Mouse (Mus musculus) kidney, postnatal 10 days (tissue): ENCODE results near the gene Olfr559.

Experiments used
- DNase-seq: peaks from one replicate; pipeline ENCODE4 v3.0.0; 2021; ENCODE audit warnings: mixed read lengths

Olfr559 gene

DNA sequence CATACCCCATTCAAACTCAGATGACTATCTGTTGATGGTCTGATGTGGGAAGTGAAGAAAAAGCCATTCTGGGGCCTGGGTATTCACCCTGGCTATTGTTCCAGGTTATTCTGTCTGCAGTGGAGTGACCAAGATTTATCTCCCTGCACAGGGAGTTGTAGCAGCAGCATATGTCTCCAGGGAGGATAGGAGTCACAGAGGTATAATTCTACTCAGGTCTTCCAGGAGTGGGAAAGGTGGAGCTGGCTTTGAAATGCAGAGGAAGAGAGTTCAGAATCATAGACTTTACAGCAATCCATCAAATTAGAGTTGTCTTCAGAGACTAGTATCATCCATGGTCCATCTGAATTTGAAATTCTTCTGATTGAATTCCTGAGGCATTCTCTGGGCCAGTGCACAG, at the start of gene Olfr559:
Gene Olfr559, minus strand, starts transcription at position 101 of the 400 bp plus-strand sequence.
- no peak for DNase-seq

DNA sequence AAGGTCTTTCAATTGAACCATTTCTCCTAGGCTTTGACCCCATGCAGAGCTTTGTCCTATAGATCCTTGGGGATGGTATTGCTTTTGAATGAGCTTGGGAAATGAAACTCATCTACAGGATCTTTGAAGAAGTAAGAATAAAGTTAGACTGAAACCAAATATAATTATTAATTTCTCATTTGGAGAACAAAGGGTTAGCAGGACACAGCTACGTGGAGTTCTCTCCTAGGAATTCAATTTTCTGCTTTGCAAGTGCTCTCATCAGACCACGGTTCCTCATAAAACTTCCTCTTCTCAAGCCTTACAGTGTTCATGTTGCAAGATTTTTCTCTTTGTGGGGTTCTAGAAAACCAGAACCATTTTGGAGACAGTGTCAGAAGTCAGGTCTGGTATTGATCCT, 43.6 kb upstream of the Olfr559 start, which contains the start of gene Olfr561:
Gene Olfr561, plus strand, starts transcription at position 301 of the 400 bp plus-strand sequence.
- DNase-seq, result no peak

DNA sequence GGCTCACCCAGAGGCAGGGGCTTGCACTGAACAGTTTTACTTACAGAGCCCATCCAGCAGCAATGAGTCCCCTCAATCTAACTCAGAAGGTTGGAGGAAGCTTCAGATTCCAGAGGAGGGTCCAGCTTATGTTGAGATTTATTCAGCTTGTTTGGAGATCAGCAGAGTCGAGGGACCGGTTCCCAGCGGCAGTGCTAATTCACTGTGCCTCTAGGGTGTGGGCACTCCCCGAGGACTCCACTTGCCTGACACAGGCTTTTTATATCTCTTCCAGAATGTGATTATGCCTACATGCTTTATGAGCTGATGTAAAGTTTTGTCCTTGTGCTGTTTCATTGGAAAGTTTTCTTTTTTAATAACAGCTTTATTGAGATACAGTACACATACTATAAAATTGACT, 32.0 kb upstream of the Olfr559 start, which contains the start of the genes Olfr560 and Olfr78:
Gene Olfr560, minus strand, starts transcription at position 101 of the 400 bp plus-strand sequence.
Gene Olfr78, minus strand, starts transcription at position 206 of the 400 bp plus-strand sequence.
- no peak for DNase-seq

DNA sequence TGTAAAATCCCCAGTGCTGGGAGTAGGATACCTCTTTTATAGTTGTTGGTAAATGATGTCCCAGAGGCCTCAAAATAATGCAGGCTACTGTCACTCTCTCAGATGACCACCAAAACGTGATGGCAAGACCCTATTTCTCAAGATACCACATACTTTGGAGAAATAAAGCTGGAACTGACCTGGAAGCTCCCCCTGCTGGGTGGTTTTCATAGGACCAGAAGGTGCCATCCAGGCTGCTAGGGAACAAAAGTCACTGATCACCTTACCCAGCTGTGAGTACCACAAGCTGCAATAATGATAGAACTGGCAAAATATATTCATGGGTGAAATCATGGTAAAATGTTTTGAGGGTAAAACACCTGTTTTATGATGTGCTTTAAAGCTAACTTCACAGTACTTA, 24.8 kb upstream of the Olfr559 start:
- no peak for DNase-seq

DNA sequence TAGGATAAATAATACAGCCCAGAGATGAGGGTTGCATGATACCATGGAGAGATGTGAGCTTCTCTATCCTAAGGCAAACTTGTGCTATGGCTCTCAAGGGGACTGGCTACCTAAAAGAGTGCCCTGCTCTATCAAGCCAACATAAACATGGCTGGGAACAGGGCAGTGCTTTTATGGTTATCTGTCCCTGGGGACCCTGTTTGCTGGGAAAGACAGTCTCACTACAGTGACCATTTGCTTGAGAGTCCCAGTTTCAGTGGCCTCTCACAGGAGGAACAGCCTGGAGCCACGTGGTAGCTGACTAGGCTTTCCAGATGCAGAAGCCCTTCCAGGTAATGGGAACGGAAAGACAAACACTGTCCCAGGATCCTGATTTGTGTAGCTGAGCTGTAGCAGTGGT, 10.4 kb upstream of the Olfr559 start:
- no peak for DNase-seq

DNA sequence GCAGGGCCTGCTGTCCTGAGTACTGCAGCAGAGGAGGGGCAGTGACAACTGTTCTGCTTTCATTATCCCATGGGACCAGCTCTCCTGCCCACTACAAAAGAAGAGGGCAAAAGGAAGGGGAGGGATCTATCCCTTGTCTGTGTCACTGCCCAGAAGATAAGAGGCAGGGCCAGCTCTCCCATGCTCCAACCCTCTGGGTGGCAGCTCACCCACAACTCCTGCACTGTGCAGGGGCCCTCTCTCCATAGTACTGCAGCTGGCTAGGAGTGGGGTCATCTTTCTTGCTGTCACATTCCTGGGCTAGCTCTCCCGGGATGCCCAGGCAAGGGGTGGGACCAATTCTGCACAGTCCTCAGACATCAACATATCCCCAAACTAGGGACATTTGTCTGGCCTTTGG, 6.5 kb upstream of the Olfr559 start:
- DNase-seq, result no peak

DNA sequence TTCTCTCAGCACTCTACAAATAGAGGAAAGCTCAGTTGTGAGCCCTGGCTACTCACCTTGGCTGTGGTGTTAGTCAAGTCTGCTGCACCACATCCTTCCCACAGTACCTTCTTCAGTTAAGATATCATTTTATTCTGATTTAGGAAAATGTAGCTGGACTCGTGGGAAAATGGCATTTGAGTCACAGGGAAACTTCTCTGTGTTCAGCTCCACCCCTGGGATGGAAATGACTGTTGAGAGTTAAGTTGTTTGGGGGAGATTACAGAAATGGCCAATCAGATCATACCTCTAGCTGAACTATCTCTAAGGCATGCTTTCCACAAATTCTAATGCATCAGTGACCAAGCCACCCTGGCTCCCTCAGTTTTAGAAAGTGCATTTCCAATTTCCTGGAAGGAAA, 8.3 kb downstream of the Olfr559 start, which contains the start of gene Olfr33:
Gene Olfr33, minus strand, starts transcription at position 101 of the 400 bp plus-strand sequence.
- DNase-seq, result no peak

DNA sequence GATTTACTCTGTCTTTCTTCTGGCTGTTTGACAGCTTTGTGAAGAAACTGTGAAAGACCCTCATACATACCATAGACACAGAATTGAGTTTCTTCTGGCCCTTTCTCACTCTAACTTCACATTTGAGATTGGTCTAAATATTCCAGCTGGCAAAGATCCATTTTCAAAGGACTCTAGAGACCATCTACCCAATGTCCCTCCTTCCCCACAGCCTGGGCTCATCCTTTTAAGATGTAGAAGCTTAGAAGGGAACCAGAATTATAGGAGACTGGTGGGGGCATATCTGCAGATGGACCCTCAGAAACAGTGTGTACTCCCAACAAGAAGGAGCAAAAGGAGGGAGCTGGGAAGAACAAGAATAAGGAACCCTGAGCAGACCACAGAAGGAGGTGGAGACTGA, 25.4 kb downstream of the Olfr559 start, which contains the start of gene Olfr558:
Gene Olfr558, plus strand, starts transcription at position 301 of the 400 bp plus-strand sequence.
- DNase-seq, result no peak

DNA sequence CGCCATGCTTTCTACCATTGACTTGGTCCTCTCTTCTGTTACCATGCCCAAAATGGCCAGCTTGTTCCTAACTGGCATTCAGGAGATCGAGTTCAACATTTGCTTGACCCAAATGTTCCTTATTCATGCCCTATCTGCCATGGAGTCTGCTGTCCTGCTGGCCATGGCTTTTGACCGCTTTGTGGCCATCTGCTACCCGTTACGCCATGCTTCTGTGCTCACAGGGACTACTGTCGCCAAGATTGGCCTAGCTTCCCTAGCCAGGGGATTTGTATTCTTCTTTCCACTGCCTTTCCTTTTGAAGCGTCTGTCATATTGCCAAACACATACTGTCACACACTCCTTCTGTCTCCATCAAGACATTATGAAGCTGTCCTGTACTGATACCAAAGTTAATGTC, 28.8 kb downstream of the Olfr559 start:
- no peak for DNase-seq

DNA sequence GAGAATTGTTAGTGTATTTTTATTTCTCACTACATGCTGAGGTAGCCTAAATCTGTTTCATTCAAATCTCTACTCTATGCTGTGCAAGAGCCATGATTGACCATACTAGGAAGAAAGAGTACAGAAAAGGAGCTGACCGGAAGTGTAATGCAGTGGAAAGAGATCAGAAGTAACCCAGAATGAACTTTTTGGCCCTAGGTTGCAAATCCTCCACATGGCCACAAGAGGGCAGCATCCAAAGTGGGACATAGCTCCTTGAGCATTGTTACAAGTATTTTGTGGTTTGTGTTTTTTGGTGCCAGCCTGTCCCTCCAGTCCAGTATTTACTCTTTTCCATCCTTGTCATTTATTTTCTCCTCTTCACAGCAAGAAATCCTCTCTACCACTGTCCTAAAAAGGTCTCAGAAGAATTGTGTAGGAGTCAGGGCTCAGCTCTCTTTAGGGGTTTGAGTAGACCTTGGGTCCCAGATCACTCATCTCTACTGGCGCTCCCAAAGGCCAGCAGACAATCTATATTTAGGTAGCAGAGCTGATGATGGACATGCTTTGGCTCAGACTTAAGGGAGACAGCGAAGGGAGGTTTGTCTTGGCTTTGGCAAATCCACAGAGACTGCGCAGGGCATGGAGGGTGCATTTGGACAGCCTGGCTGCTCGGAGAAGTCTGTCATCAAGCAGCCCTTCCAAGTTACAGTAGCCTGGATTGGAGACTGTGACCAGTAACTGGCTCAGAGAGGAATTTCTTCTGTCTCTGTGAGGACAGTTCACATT, 31.7 kb downstream of the Olfr559 start, which contains the start of gene Olfr557:
Gene Olfr557, plus strand, starts transcription at position 553 of the 768 bp plus-strand sequence.
- peak; percentile 49 for DNase-seq

DNA sequence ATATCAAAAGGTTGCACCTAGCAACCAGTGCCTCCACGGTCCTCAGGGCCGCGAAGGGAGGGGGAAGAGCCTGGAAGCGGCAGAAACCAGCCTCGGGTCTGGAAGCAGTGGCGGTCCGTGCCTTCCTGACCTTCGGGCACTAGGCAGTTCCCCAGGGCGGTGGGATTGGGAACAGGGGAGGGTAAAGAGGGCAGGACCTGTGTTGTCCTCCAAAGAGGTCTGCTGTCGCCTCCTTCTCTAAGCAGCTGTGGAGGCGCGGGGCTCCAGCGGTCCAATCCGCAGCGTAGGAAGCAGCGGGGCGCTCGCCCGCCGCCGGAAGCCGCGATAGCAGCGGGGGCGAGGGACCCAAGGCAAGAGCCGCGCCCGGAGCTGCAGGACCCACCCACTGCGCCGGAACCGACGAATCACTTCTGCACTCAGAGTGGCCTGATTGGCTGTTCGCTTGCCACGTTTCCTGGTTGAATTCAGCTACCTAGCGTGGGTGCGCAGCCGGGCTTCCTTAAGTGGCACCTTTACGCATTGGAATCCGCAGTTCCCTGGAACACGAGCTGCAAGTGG, 40.3 kb downstream of the Olfr559 start, which contains the start of gene Trim68:
Gene Trim68, minus strand, starts transcription at position 384 of the 558 bp plus-strand sequence.
- DNase-seq, result peak; percentile 94

DNA sequence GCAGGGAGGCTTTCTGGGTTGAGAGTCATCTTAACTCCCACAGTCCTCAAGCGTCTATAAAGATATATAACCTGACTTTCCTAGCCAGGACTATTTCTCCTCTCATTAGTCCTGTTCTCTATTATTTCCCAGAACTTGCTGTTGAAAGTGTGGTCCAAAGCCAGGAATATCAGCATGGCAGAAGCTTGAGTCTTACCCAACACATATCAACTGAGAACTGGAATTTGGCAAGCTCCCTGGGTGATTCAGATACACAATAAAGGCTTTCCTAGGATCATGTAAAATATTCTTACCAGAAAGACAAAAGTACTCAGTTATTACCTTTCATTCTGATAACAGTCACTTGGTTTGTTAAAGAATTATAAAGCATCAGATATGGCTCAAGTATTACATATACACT, 45.4 kb downstream of the Olfr559 start:
- no peak for DNase-seq

DNA sequence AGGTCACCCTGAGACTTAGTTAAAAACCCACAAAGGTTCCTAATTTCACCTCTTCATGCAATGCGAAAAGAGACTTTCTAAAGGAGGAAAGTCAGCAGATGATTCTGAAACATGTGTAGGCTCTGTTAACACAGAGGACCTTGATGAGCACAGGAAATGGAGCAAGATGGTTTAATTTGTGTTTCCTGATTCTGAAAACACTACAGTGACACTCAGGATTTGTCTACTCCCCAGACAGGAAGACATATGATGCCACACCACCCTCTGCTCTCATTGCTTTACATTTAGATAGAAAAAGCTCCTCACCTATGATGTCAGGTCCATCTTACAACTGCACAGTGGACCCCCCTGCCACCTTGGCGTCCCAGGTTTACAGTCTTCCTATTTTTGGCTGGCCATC, 51.1 kb downstream of the Olfr559 start:
- DNase-seq, result no peak
